Mouse (Mus musculus) adrenal gland, postnatal 14 days (tissue): Measurements from ENCODE around the gene Mid1. TPM values are rescaled to one million over a fixed set of nuclear protein-coding genes. Genes with fewer than 3 reads are reported as not detected.
"Not testable (repeated sequence)": the region's sequence is repeated elsewhere in the genome, so short reads cannot be mapped to it uniquely, and the experiment has no call there.

Experiments
- DNase-seq: peaks from one replicate; pipeline ENCODE4 v3.0.0; 2021; ENCODE audit warnings: mixed read lengths
- total RNA-seq: library from RNA; stranded (reverse); gene quantifications from 2 replicates; pipeline ENCODE4 v1.2.3, GENCODE M21; 2021

The Mid1 gene
- total RNA-seq, 1 experiment from 2014 or later, result 24.7 TPM

GRCm38 (mm10) chrX:170000642-170001387 is 315.8 kb downstream of the Mid1 start:
- DNase-seq, result not testable (repeated sequence)

DNA sequence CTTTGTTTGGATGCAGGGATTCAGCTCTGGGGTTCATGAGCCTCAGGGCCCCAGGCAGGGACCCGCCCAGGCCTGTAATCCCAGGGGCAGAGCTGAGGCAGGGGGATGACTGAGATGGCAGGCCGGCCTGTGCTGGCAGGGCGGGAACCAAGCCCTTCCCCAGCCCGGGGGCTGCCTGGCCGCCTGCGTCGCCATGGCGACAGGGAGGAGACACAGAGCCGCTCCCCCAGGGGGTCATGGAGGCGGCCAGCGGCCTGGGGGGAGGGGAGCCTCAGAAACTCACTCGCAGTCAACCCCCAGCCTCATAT is 316.3 kb downstream of the Mid1 start:
- not testable (repeated sequence) for DNase-seq

DNA sequence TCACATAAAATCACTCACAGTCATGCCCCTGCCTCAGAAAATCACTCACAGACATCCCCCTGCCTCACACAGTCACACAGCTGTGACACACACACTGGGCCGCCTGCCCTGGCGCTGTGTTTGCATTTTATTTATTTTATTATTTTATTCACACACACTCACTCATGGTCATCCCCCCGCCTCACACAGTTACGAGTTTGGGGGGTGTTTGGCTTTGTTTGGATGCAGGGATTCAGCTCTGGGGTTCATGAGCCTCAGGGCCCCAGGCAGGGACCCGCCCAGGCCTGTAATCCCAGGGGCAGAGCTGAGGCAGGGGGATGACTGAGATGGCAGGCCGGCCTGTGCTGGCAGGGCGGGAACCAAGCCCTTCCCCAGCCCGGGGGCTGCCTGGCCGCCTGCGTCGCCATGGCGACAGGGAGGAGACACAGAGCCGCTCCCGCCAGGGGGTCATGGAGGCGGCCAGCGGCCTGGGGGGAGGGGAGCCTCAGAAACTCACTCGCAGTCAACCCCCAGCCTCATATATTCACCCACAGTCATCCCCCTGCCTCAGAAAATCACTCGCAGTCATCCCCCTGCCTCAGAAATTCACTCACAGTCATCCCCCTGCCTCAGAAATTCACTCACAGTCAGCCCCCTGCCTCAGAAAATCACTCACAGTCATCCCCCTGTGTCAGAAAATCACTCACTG is 317.7 kb downstream of the Mid1 start:
- DNase-seq, result not testable (repeated sequence)

GRCm38 (mm10) chrX:170003536-170003935 is 318.5 kb downstream of the Mid1 start:
- not testable (repeated sequence) for DNase-seq

- DNase-seq, result peak; percentile 12
Measured at GRCm38 (mm10) chrX:170004236-170004635, 319.2 kb downstream of the Mid1 start.

DNA sequence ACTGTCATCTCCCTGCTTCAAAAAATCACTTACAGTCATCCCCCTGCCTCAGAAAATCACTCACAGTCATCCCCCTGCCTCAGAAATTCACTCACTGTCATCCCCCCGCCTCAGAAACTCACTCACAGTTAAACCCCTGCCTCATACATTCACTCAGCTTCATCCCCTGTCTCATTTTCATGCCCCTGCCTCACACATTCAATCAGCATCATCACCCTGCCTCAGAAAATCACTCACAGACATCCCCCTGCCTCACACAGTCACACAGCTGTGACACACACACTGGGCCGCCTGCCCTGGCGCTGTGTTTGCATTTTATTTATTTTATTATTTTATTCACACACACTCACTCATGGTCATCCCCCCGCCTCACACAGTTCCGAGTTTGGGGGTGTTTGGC is 319.8 kb downstream of the Mid1 start:
- DNase-seq, result not testable (repeated sequence)

DNA sequence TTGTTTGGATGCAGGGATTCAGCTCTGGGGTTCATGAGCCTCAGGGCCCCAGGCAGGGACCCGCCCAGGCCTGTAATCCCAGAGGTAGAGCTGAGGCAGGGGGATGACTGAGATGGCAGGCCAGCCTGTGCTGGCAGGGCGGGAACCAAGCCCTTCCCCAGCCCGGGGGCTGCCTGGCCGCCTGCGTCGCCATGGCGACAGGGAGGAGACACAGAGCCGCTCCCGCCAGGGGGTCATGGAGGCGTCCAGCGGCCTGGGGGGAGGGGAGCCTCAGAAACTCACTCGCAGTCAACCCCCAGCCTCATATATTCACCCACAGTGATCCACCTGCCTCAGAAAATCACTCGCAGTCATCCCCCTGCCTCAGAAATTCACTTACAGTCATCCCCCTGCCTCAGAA is 320.2 kb downstream of the Mid1 start:
- DNase-seq, result peak; percentile 36

- DNase-seq, result not testable (repeated sequence)
Measured at GRCm38 (mm10) chrX:170005695-170006297, 320.8 kb downstream of the Mid1 start.

- peak; percentile 15 for DNase-seq
Measured at GRCm38 (mm10) chrX:170006694-170007247, 321.8 kb downstream of the Mid1 start.

DNA sequence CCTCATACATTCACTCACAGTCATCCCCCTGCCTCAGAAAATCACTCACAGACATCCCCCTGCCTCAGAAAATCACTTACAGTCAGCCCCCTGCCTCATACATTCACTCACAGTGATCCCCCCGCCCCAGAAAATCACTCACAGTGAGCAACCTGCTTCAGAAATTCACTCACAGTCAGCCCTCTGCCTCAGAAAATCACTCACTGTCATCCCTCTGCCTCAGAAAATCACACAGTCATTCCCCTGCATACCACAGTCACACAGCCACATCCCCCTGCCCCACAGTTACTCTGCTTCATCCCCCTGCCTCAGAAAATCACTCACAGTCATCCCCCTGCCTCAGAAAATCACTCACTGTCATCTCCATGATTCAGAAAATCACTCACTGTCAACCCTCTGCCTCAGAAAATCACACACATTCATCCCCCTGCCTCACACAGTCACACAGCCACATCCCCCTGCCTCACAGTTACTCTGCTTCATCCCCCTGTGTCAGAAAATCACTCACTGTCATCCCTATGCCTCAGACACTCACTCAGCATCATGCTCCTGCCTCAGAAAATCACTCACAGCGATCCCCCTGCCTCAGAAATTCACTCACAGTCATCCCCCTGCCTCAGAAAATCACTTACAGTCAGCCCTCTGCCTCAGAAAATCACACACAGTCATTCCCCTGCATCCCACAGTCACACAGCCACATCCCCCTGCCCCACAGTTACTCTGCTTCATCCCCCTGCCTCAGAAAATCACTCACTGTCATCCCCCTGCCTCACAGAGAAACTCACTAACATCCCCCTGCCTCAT is 322.6 kb downstream of the Mid1 start:
- DNase-seq, result peak; percentile 11

- DNase-seq, result not testable (repeated sequence)
Measured at GRCm38 (mm10) chrX:170008179-170008467, 323.1 kb downstream of the Mid1 start.

DNA sequence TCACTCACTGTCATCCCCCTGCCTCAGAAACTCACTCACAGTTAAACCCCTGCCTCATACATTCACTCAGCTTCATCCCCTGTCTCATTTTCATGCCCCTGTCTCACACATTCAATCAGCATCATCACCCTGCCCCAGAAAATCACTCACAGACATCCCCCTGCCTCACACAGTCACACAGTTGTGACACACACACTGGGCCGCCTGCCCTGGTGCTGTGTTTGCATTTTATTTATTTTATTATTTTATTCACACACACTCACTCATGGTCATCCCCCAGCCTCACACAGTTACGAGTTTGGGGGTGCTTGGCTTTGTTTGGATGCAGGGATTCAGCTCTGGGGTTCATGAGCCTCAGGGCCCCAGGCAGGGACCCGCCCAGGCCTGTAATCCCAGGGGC is 323.6 kb downstream of the Mid1 start:
- DNase-seq, result peak; percentile 44

GRCm38 (mm10) chrX:170009016-170009750 is 324.2 kb downstream of the Mid1 start, which contains the start of gene Gm21887:
TSS of gene Gm21887 (plus strand) at chrX:170009659.
- DNase-seq, result peak; percentile 99

DNA sequence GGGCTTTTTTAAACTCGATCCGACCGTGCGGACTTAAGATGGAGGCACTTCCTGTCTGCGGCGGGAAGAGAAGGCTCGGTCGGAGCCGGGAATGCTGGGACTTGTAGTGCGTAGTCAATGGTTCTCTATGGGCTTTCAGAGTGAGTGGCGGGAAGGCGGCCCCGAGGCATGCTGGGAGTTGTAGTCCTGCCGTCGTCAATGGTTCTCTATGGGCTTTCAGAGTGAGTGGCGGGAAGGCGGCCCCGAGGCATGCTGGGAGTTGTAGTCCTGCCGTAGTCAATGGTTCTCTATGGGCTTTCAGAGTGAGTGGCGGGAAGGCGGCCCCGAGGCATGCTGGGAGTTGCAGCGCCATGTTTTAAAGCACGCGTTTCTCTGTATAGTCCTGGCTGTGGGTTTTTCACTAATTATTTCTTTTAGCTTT is 324.8 kb downstream of the Mid1 start:
- DNase-seq, result peak; percentile 99

- DNase-seq, result peak; percentile 78
Measured at GRCm38 (mm10) chrX:170010581-170011528, 325.9 kb downstream of the Mid1 start.

GRCm38 (mm10) chrX:170011529-170011879 is 326.5 kb downstream of the Mid1 start:
- not testable (repeated sequence) for DNase-seq

GRCm38 (mm10) chrX:170013421-170013820 is 328.4 kb downstream of the Mid1 start:
- not testable (repeated sequence) for DNase-seq

DNA sequence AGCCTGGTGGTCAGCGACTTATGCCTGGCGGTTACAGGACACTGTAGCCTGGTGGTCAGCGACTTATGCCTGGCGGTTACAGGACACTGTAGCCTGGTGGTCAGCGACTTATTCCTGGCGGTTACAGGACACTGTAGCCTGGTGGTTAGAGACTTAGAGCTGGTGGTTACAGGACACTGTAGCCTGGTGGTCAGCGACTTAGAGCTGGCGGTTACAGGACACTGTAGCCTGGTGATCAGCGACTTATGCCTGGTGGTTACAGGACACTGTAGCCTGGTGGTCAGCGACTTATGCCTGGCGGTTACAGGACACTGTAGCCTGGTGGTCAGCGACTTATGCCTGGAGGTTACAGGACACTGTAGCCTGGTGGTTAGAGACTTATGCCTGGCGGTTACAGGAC is 329.0 kb downstream of the Mid1 start:
- DNase-seq, result not testable (repeated sequence)

GRCm38 (mm10) chrX:170015883-170016282 is 330.9 kb downstream of the Mid1 start:
- DNase-seq, result not testable (repeated sequence)
